Mouse (Mus musculus): ENCODE measurements around the gene BC034090. TPM values are rescaled to one million over a fixed set of nuclear protein-coding genes. Genes with fewer than 3 reads are reported as not detected.
"Not testable (repeated sequence)": the region's sequence is repeated elsewhere in the genome, so short reads cannot be mapped to it uniquely, and the experiment has no call there.

BC034090 gene
- 3.9 and 4.7 TPM in 2 replicates for polyA plus RNA-seq (2015; fragmentation: Nextera tagmentation; extraction: Ambion mirVana)

DNA sequence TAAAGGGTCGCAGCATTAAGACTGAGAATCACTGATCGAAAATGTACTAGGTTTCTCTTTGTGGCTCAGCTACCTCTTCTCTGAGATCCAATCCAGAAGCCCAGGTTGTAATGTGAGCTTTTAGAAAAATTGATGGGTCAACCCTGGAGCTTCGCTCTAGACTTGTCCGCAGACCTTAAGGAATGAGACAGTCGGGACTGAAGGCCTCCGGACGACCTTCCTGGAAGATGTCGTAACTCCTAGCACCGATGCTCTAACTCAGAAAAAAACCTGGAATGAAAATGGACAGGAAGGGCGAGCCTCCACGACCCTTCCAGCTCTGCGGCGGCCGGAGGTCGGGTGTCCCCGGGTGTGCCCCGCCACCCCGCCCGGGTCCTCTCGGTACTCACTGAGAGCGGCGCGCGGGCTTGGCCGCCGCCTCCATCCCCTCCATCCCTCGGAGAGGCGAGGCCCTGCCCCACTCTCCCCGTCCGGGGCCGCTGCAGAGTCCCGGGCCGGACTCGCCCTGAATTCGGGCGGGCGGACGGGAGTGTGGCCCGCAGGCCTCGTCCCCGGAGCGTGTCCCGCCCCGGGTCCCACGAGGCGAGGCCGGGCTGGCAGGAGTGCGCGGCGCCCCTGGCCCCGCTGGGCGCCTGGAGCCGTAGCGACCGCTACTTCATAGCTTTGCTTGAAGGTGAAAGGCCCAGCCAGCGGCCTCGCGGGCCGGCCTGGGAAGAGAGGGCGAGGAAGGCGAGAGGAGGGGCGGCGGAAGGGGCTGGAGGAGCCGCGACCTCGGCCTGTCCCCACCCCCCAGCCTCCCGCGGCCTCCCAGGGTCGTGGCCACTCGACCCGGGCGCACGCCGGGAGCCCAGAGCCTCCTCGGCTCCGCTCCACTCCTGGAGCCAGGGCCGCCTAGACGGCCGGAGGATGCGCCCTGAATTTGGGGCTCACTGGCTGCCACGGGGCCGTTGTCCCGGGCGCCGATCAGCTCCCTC lies at the start of gene BC034090:
TSS of gene BC034090 (minus strand) at position 648 of the 974 bp plus-strand sequence.
- H3K9me3 ChIP-seq, result no peaks in the 10 kb centered on the region
- ATAC-seq (ENCODE audit: low FRiP score), result peak; percentile 58
- peak within 1 kb of the TSS; percentile 81 for H3K4me2 ChIP-seq
- H3K4me3 ChIP-seq, result peak within 1 kb of the TSS; percentile 50
- peak within 1 kb of the TSS; percentile 78 for H3K9ac ChIP-seq
- H3K27me3 ChIP-seq, result peaks cover 27% of the 10 kb centered on the region
- H3K4me1 ChIP-seq (replicated peaks), result peaks cover 18% of the 10 kb centered on the region
- WGBS, result 2% methylated on average over 78 of the region's 85 CpGs
- H3K27ac ChIP-seq, result peak within 1 kb of the TSS; percentile 23; the same call in 1 of the 2 replicates
- H3K36me3 ChIP-seq, result no peaks in the 10 kb centered on the region

DNA sequence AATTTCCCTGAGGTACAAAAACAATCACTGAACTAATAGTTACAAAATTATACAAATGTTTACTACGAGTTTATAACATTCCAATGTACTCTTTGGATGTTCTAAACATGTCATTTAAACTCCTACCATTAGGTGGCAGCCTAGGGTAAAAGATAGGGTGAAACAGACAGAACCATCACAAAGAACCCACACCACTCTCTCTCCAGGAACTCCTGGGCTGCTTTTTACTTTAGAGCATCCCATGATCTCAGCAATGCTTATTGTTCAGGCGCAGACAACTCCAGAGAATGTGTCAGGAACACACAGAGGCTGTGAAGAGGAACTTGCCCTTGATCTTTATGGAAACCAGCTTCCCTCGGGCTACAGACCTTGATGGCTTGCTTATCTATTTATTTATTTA lies 49.2 kb upstream of the BC034090 start:
- H3K4me2 ChIP-seq, result no peak overlapping the region
- H3K27ac ChIP-seq, result no peak overlapping the region; the same call in 1 of the 2 replicates
- H3K27me3 ChIP-seq, result no peaks in the 10 kb centered on the region
- no peak overlapping the region for H3K4me3 ChIP-seq
- no peak overlapping the region for H3K9ac ChIP-seq
- H3K4me1 ChIP-seq (replicated peaks), result peaks cover 5% of the 10 kb centered on the region; the same call in 1 of the 2 replicates
- H3K9me3 ChIP-seq, result no peaks in the 10 kb centered on the region
- 7% methylated on average over 3 of the region's 3 CpGs for WGBS
- H3K36me3 ChIP-seq, result peaks cover 27% of the 10 kb centered on the region
- ATAC-seq (ENCODE audit: low FRiP score), result peak; percentile 66; the same call in 1 of the 2 replicates

DNA sequence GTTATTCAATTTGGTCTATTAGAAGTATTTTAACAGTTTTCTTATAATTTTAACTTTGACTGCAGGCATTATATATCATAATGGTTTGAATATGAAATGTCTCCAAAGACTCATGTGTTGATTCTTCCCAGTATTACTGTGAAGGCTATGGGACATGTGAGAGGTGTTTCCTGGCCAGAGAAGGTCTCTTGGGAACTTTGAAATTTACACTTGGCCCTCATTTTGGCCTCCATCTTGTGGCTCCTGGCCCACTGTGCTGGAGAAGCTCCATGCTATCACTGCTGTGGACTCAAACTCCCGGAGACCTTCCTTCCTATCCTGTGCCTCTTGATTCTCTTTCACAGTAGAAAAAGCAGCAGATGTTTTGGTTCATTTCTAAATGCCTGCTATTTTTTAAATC lies 45.2 kb upstream of the BC034090 start:
- 98% methylated on average over 1 of the region's 1 CpGs for WGBS
- H3K27me3 ChIP-seq, result no peaks in the 10 kb centered on the region
- H3K27ac ChIP-seq, result no peak overlapping the region
- peaks cover 3% of the 10 kb centered on the region; the same call in 1 of the 2 replicates for H3K4me1 ChIP-seq (replicated peaks)
- H3K9me3 ChIP-seq, result no peaks in the 10 kb centered on the region
- no peak overlapping the region for H3K4me2 ChIP-seq
- no peak overlapping the region for H3K4me3 ChIP-seq
- ATAC-seq (ENCODE audit: low FRiP score), result no peak
- H3K36me3 ChIP-seq, result peaks cover 57% of the 10 kb centered on the region
- H3K9ac ChIP-seq, result no peak overlapping the region

DNA sequence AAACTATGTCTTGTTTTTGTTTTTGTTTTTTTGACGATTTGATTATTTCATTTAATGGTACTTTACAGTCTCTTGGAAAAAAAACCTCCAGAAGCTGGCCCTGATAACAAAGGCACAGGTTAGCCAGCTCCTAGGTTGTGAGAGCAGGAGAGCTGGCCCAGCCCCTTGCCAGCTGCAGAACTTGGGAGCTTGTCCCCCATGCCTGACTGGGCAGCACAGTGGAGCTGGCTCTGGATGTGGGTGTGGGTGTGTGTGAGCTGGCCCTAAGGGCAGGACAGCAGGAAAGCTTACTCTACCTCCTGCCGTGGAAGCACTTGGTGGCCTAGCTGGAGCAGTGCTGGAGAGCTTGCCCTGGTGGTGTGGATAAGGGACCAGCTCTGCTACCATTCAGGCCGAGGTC lies 43.8 kb upstream of the BC034090 start:
- no peak for ATAC-seq (ENCODE audit: low FRiP score)
- Histone ChIP-seq H3K4me2 (no peak overlapping the region), H3K27ac (no peak overlapping the region), H3K9me3 (no peaks in the 10 kb centered on the region), H3K4me1 (replicated peaks) (no peaks in the 10 kb centered on the region), H3K4me3 (no peak overlapping the region), H3K27me3 (no peaks in the 10 kb centered on the region), H3K36me3 (peaks cover 66% of the 10 kb centered on the region), H3K9ac (no peak overlapping the region)
- WGBS, result 88% methylated on average over 3 of the region's 3 CpGs

DNA sequence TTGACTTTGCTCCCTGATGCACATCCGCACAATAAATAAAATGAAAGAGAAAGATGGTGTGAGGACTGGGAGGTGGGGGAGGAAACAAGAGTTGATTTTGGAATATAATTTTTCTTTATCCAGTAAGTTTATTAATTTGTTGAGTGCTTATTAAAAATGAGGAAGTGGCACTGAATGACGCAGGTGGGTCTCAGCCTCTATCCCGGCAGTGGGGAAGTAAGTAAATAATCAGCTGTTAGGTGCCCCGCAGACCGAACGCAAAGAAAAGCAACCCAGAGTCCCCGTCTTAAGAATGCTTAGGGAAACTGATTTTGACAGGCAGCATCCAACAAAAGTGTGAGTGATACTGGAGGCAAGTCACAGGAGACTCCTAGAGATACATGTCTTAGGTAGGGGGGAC lies 39.6 kb upstream of the BC034090 start:
- 95% methylated on average over 7 of the region's 7 CpGs for WGBS
- Histone ChIP-seq H3K36me3 (peaks cover 70% of the 10 kb centered on the region), H3K27me3 (no peaks in the 10 kb centered on the region), H3K4me2 (no peak overlapping the region), H3K4me1 (replicated peaks) (no peaks in the 10 kb centered on the region), H3K4me3 (no peak overlapping the region), H3K9me3 (no peaks in the 10 kb centered on the region), H3K9ac (no peak overlapping the region), H3K27ac (no peak overlapping the region)
- no peak for ATAC-seq (ENCODE audit: low FRiP score)

DNA sequence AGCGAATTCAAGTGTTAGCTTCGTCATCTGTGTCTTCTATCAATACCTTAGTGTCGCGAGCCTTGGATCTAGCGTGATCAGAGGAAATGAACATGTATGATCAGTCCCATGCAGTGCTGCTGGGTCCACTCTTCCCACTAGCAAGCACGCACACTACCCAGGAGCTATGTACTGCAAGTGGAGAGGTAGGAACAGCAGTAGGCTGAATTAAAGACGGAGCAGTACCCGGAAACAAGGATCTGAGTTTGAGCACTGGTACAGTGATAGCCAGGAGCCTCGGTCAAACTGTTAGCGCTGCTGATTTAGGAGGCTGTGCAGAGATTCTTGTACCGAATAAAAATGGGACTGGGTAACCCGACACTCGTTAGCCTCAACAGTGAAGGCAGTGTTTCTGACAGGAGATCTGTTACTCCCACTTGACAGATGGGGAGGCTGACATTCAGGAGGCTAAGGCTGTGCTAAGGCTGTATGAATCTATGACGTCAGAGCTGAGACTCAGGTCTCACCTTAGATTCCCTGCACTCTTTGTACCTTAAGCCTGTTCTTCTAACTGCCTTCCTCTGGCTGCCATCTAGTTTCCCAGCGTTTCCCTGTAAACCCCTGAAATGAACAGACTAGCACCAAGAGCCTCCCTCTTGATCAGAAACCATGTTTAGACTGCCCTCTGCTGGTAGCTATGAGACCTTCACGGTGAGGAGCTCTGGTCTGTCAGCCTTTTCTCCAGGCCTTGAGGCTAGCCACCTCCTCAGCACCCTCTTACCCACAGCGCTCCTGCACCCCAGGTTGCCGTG lies 37.0 kb upstream of the BC034090 start:
- Histone ChIP-seq H3K27me3 (no peaks in the 10 kb centered on the region), H3K4me3 (no peak overlapping the region), H3K27ac (no peak overlapping the region), H3K4me1 (replicated peaks) (no peaks in the 10 kb centered on the region), H3K9ac (no peak overlapping the region), H3K9me3 (no peaks in the 10 kb centered on the region), H3K4me2 (no peak overlapping the region), H3K36me3 (peaks cover 56% of the 10 kb centered on the region)
- ATAC-seq (ENCODE audit: low FRiP score), result peak; percentile 88
- WGBS, result 63% methylated on average over 18 of the region's 18 CpGs

DNA sequence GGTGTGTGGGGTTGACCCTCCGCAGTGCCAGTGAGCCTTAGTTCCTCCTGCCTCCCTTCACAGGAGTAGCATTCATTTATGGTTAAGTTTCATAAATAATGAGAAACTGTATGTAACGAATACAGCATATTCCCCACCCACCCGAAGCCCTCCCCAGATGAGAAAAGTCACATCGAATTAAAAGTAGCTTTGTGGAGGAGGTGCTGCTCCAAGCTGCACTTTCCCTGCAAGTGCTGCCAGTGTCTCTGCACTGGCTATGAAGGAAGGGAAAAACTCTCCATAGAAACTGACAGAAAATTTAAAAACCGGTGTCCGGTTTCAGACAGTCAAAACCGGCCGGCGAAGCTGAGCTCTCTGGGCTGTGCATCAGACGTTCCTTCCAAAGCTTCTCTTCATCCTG lies 36.1 kb upstream of the BC034090 start:
- no peak overlapping the region for H3K4me2 ChIP-seq
- WGBS, result 86% methylated on average over 10 of the region's 10 CpGs
- no peak overlapping the region for H3K4me3 ChIP-seq
- H3K9ac ChIP-seq, result no peak overlapping the region
- H3K9me3 ChIP-seq, result no peaks in the 10 kb centered on the region
- H3K27me3 ChIP-seq, result no peaks in the 10 kb centered on the region
- no peak overlapping the region for H3K27ac ChIP-seq
- no peak for ATAC-seq (ENCODE audit: low FRiP score)
- no peaks in the 10 kb centered on the region for H3K4me1 ChIP-seq (replicated peaks)
- H3K36me3 ChIP-seq, result peaks cover 50% of the 10 kb centered on the region

DNA sequence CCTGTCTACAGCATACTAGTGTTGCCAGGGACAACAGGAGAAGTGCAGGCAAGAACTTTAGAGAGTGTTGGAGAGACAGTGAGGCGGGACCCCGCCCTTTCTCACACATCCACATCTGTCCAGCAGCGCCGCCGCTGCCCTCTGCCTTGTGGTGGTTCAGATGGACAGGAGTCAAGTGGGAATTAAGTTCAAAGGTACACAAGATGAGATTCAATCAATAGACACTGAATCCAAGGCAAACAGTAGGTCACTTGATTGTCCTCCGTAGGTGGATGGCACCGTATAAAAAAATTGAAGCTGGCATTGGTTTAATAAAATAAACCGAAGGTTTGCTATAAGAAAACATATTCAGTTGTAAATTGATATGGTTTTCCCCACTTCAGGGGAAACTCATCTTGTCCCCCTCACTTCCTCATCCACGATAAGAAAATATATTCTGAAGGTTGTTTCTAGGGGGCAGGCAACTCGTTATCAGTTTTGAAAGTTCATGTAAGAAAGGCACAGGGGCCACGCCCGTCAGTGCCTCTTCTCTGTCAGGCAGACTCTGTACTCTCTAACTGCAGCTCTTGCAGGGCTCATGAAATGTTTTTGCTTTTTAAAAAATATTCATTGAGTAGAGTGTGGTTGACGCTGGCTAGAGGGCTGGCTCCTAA lies 32.3 kb upstream of the BC034090 start:
- Histone ChIP-seq H3K4me1 (replicated peaks) (no peaks in the 10 kb centered on the region), H3K9me3 (no peaks in the 10 kb centered on the region), H3K9ac (no peak overlapping the region), H3K4me3 (no peak overlapping the region), H3K27me3 (no peaks in the 10 kb centered on the region), H3K36me3 (peaks cover 17% of the 10 kb centered on the region), H3K27ac (no peak overlapping the region), H3K4me2 (no peak overlapping the region)
- ATAC-seq (ENCODE audit: low FRiP score), result no peak
- 76% methylated on average over 13 of the region's 13 CpGs for WGBS

DNA sequence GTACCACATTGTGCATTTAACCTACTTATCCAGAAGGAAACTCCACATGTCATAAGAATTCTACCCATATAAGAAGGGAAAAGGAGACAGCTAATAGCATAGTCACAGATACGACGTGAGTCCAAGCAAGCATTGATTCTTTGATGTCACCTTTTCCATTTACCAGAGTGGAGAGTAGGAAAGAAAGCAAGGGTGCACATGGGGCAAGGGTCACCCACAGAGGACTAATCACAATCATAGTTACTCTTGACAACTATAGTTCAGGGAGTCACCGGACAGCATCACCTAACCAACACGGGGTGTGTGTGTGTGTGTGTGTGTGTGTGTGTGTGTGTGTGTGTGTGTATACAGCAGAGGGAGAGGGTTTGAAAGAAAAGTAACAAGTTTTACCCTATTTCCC lies 31.5 kb upstream of the BC034090 start:
- Histone ChIP-seq H3K27me3 (no peaks in the 10 kb centered on the region), H3K4me2 (no peak overlapping the region), H3K36me3 (peaks cover 17% of the 10 kb centered on the region), H3K4me1 (replicated peaks) (no peaks in the 10 kb centered on the region), H3K27ac (no peak overlapping the region), H3K9ac (no peak overlapping the region), H3K9me3 (no peaks in the 10 kb centered on the region), H3K4me3 (no peak overlapping the region)
- WGBS, result 84% methylated on average over 4 of the region's 4 CpGs
- ATAC-seq (ENCODE audit: low FRiP score), result no peak

DNA sequence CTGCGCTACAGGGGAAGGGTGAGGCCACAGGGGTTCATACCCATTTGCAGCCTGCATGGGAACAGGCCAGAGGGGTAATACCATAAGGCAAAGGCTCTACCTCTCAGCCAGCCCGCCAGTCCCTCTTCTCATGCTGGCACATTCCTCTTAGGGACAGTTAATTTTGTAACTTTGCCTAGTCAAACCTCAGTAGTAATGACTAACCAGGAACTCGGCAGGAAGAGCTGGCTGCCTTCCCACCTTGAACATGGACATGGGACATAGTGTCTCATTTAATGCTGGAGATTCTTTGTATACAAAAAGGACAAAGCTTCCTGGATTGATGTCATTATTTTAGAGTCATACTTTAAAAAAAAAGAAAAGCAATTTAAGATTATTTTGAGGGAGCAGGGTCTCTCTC lies 30.7 kb upstream of the BC034090 start:
- no peak overlapping the region for H3K9ac ChIP-seq
- H3K4me3 ChIP-seq, result no peak overlapping the region
- H3K27me3 ChIP-seq, result no peaks in the 10 kb centered on the region
- no peaks in the 10 kb centered on the region for H3K4me1 ChIP-seq (replicated peaks)
- H3K9me3 ChIP-seq, result no peaks in the 10 kb centered on the region
- peaks cover 10% of the 10 kb centered on the region for H3K36me3 ChIP-seq
- no peak overlapping the region for H3K27ac ChIP-seq
- 89% methylated on average over 3 of the region's 3 CpGs for WGBS
- ATAC-seq (ENCODE audit: low FRiP score), result no peak
- H3K4me2 ChIP-seq, result no peak overlapping the region

DNA sequence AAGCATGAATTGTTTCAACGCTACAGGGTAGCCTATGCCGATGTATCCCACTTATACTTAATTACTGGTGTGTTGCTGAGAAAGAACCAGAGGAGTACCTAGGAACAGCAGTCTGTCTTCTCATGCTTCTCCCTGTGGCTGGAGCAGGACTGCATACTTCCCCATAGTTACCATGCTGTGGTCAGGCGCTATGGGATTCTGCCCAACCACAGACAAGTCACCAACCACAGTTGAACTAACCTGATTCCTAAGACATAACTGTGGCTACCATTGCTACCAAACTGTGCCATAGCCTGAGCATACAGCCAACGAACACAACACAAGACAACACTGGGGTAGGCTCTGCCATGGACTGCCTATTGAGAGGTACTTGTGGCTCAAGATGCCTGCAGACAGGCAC lies 28.7 kb upstream of the BC034090 start:
- Histone ChIP-seq H3K9me3 (no peaks in the 10 kb centered on the region), H3K9ac (no peak overlapping the region), H3K36me3 (peaks cover 8% of the 10 kb centered on the region; the same call in 1 of the 2 replicates), H3K4me1 (replicated peaks) (no peaks in the 10 kb centered on the region), H3K27ac (peak overlapping the region; percentile 30; the same call in 1 of the 2 replicates), H3K4me2 (no peak overlapping the region), H3K4me3 (no peak overlapping the region), H3K27me3 (no peaks in the 10 kb centered on the region)
- 91% methylated on average over 4 of the region's 4 CpGs for WGBS
- no peak for ATAC-seq (ENCODE audit: low FRiP score)

DNA sequence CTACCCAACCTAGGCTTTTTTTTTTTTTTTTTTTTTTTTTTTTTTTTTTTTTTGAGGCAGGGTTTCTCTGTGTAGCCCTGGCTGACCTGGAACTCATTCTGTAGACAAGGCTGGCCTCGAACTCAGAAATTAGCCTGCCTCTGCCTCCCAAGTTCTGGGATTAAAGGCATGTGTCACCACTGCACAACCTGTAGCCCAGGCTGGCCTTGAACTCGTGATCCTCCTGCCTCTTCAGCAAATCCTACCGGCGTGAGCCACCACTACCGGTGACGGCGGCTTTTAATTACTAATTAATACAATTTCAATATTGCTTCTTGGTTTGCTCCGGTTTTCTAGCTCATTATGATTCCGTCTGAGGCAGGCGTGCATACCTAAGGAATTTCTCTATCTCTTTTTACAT lies 18.3 kb upstream of the BC034090 start:
- H3K27ac ChIP-seq; H3K9me3 ChIP-seq; H3K4me2 ChIP-seq; ATAC-seq (ENCODE audit: low FRiP score); H3K4me3 ChIP-seq; H3K36me3 ChIP-seq; H3K4me1 ChIP-seq (replicated peaks); H3K27me3 ChIP-seq; H3K9ac ChIP-seq: not testable (repeated sequence)
- WGBS, result 95% methylated on average over 10 of the region's 10 CpGs

Data from hindbrain, embryonic 13.5 days (tissue).